Mouse (Mus musculus) erythroblast, embryonic 14.5 days (primary cell): ENCODE results near the gene Slc2a2.

Experiments
- GATA1 ChIP-seq: IDR thresholded peaks from 2 replicates; pipeline ENCODE4 v1.6.1; 2012; ENCODE audit warnings: low read length, inconsistent platforms, mixed read lengths
- TAL1 ChIP-seq: IDR thresholded peaks from 3 replicates; pipeline ENCODE4 v1.6.1; 2012; ENCODE audit warnings: low read length, inconsistent platforms, mixed read lengths

GRCm38 (mm10) chr3:28699601-28700000 is 1.9 kb downstream of the Slc2a2 start:
- no peak for TF ChIP-seq TAL1
- no peak for TF ChIP-seq GATA1
